Mouse (Mus musculus): ENCODE measurements around the gene Trim25.
"Not testable (repeated sequence)": the region's sequence is repeated elsewhere in the genome, so short reads cannot be mapped to it uniquely, and the experiment has no call there.

The Trim25 gene

DNA sequence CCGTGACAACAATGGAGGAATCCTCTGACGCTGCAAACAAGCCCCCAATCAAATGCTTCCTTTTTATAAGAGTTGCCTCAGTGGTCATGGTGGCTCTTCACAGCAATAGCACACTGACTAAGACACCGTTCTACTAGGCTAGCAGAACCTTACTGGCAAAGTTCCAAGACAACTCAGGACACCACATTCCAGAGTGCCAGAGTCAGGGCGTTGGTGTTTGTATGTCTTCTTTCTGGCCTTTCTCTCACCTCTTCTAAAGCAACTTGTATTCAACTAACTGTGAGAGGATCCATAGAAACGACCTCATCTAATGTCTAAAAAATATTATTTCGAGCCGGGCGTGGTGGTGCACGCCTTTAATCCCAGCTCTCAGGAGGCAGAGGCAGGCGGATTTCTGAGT lies 24.3 kb downstream of the Trim25 start:
- in situ Hi-C loops (cut with MboI, MseI), result no loop called here

DNA sequence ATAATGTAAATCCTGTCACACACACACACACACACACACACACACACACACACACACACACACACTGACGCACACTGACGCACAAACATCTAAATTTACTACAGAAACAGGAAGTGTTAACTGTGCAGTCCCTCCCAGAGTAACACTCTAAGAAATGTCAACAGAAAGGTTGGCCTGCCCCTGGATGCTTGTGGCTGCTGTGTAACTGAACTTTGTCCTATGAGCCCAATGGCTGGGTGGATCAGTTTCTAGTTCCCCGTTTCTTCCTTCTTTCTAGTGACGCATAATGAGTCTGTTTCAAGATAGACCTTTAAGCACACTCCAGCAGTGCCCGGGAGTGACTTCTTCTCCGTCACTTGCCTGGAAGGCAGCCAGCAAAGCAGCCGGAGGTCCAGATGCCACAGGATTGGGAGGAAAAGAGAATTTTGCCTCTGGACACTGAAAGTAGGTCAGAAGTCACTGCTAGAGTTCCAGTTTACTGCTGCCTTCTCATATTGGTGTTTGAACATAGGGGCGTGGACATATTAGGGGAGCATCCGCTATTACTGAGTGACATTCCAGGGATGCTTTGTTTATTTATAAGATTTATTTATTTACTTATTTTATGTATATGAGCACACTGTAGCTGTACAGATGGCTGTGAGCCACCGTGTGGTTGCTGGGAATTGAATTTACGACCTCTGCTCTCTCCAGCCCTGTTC lies 25.2 kb downstream of the Trim25 start:
- in situ Hi-C loops (cut with MboI, MseI), result no loop called here

- in situ Hi-C loops (cut with MboI, MseI), result no loop called here
Measured at GRCm38 (mm10) chr11:89025603-89026002, 26.4 kb downstream of the Trim25 start.

- in situ Hi-C loops (cut with MboI, MseI), result no loop called here
Measured at GRCm38 (mm10) chr11:89026117-89026516, 26.9 kb downstream of the Trim25 start.

- in situ Hi-C loops (cut with MboI, MseI), result no loop called here
Measured at GRCm38 (mm10) chr11:89027955-89028361, 28.8 kb downstream of the Trim25 start.

- in situ Hi-C loops (cut with MboI, MseI), result no loop called here
Measured at GRCm38 (mm10) chr11:89028871-89029405, 29.8 kb downstream of the Trim25 start.

DNA sequence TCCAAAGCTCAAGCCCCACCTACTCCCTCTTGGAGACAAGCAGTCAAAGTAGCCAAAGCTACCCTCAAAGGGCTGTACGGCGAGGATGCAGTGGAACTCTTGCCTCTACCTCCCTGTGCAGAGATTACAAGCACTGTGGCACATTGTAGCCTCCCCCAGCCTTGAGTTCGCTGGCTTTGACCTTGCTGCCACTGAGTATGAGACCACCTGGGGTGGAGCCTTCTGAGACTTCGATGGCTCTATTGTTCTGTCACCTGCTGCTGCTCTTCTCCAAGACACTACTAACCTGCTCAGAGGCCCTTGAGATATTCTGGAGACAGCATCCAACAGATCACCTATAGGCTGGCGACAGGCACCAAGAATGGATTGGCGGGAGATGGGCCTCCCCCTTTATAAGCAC lies 31.4 kb downstream of the Trim25 start:
- in situ Hi-C loops (cut with MboI, MseI), result no loop called here

DNA sequence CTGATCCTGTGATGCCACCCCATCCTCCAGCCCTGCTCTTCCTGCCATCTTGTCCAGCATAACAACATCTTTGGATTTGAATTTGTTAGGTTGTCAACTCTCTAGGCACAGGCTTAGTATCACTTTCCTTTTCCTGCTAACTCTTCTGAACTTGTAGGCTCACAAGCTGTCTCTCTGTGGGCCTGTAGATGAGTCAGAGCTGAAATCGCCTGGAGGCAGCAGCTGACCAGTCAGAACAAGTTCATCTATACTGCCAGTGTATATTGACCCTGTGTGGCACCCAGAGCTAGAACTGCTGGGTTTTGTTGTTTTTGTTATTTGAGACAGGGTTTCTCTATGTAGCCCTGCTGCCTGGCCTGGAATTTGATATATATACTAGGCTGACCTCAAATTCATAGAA lies 32.0 kb downstream of the Trim25 start:
- in situ Hi-C loops (cut with MboI, MseI), result no loop called here

- in situ Hi-C loops (cut with MboI, MseI), result no loop called here
Measured at GRCm38 (mm10) chr11:89034592-89034991, 35.4 kb downstream of the Trim25 start.

GRCm38 (mm10) chr11:89035552-89035951 lies 36.4 kb downstream of the Trim25 start:
- in situ Hi-C loops (cut with MboI, MseI), result no loop called here

- in situ Hi-C loops (cut with MboI, MseI), result no loop called here
Measured at GRCm38 (mm10) chr11:89038496-89038895, 39.3 kb downstream of the Trim25 start.

DNA sequence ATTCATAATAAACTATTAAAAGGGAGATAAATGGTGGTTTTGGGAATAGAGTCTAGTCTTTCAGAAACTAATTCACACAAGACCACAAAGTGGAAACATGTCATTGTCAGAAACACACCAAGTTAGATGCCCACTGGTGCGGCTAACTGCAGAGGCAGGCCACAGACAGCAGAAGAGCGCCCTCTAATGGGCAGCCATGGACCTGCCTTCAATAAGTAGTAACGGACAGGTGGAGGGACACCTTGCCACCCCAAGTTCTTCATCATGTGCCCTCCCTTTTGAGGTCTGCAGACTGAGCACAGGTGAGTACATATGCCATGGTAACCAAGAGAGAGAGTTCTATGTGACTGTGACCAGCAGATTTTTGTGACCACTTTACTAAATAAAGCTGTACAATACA lies 40.1 kb downstream of the Trim25 start:
- in situ Hi-C loops (cut with MboI, MseI), result no loop called here

DNA sequence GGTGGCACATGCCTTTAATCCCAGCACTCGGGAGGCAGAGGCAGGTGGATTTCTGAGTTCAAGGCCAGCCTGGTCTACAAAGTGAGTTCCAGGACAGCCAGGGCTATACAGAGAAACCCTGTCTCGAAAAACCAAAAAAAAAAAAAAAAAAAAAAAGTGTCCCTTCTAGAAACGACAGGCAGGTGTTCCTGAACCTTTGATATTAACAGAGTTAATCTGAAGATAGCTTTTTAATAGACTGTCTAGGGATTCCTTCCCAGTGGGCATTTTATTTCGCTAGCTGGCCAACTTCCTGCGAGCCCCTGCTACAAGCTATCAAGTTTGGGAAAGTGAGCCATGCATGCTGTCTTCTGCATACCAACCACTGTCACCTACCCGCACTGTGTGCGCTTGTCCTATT lies 41.9 kb downstream of the Trim25 start:
- in situ Hi-C loops (cut with MboI, MseI), result not testable (repeated sequence)

GRCm38 (mm10) chr11:89043046-89043445 lies 43.9 kb downstream of the Trim25 start:
- in situ Hi-C loops (cut with MboI, MseI), result no loop called here

DNA sequence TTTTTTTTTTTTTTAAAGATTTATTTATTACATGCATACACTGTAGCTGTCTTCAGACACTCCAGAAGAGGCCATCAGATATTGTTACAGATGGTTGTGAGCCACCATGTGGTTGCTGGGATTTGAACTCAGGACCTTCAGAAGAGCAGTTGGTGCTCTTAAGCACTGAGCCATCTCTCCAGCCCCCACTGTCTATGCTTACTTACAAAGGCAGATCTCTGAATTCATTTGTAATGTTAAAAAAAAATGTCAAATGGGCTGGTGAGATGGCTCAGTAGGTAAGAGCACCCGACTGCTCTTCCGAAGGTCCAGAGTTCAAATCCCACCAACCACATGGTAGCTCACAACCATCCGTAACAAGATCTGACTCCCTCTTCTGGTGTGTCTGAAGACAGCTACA lies 46.3 kb downstream of the Trim25 start:
- in situ Hi-C loops (cut with MboI, MseI), result not testable (repeated sequence)

DNA sequence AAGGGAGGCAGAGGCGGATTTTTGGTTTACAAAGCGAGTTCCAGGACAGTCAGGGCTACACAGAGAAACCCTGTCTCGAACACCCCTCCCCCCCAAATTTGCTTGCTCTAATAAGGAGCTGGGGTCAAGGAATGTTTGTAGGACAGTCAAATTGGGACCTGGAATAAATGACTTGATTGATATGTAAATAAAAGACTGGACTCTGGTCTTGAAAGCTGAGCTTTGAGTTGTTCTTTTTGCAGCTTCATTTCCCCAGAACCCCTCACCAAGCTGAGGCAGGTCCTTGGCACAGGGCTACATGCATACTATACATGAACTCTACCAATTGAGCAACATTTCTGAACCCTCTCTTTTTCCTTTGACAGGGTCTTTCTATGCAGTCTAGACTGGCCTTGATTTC lies 46.8 kb downstream of the Trim25 start:
- in situ Hi-C loops (cut with MboI, MseI), result no loop called here

GRCm38 (mm10) chr11:89051767-89052166 lies 52.6 kb downstream of the Trim25 start:
- in situ Hi-C loops (cut with MboI, MseI), result no loop called here

- in situ Hi-C loops (cut with MboI, MseI), result no loop called here
Measured at GRCm38 (mm10) chr11:89055931-89056690, 56.9 kb downstream of the Trim25 start.

DNA sequence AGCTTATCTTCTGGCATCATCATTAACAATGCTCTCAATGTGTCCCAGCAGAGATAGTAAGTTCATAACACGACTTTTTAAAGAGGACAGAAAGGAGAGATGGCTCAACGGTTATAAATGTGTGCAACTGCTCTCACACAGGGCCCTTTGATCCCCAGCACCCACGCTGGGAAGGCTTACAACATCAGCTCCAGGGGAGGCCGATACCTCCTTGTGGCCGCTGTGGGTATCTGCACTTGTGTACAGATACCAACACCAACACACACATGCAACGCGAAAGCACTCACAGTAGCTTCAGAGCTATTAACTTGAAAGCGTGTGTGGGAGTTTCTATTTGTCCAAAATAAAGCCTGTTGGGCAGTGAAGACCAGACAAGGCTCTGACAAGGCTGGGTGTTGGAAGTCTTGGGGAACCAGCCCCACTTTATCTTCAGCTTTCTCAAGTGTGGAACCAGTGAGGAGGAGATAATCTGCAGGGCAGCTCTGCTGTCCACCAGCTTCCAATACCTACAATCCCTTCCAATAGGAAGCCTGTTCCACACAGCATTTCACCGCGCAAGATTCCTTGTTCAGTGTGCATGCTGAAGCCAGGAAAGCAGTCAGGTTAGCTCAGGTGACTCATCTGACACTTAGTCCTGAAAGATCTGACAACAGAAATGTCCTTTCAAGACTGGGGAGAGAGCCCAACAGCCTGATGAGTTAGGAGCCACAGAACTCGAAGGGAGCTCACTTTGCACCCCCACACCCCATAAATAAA lies 59.5 kb downstream of the Trim25 start:
- in situ Hi-C loops (cut with MboI, MseI), result no loop called here

GRCm38 (mm10) chr11:89059919-89060422 lies 60.8 kb downstream of the Trim25 start:
- in situ Hi-C loops (cut with MboI, MseI), result no loop called here

DNA sequence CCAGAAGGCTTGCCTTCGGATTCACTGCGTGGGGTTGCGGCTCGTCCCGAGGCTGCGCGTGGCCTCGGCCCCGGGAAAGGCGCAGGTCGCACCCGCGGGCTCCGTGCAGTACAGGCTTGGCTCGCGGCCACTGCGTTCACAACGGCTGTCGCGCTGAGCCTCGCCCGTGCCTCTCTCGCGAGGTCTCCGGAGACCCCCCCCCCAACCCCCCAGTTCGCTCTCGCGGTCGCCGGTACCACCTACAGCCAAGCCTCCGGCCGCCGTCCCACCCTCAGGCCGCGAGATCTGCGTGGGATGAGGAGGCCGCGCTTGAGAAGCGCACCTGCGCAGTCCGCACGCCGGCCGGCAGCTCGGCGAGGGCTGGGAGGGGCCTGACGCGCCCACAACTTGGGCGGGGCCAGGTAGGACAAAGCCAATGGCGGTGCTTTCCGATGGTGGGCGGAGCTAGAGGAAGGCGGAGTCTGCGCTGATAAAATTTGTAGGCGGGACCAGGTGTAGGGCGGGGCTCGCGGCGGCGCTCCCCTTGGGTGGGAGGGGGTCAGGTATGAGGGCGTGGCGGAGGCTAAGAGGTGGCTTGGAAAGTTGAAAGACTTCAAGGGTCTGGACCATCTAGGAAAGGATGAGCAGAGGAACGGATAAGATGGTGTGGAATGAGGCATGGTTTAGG lies 61.4 kb downstream of the Trim25 start:
- in situ Hi-C loops (cut with MboI, MseI), result no loop called here
